Mouse (Mus musculus): ENCODE data around the gene Sncb. TPM values are rescaled to one million over a fixed set of nuclear protein-coding genes. Genes with fewer than 3 reads are reported as not detected.

Gene Sncb
- not detected for polyA plus RNA-seq (2014; fragmentation: Illumina TruSeq; extraction: RNeasy Lipid Tissue Mini Kit (QIAGEN cat#74804); ENCODE audit: low read depth, low replicate concordance)

GRCm38 (mm10) chr13:54766192-54766768, at the start of gene Sncb:
TSS of gene Sncb (minus strand) at chr13:54766595.

GRCm38 (mm10) chr13:54788740-54789560, 22.6 kb upstream of the Sncb start, which contains the start of gene Tspan17:
TSS of gene Tspan17 (plus strand) at chr13:54789377.

GRCm38 (mm10) chr13:54783698-54784097, 17.3 kb upstream of the Sncb start, which contains the start of gene Eif4e1b:
TSS of gene Eif4e1b (plus strand) at chr13:54783998.

GRCm38 (mm10) chr13:54749864-54750411, 16.5 kb downstream of the Sncb start, which contains the start of gene Gprin1:
TSS of gene Gprin1 (minus strand) at chr13:54749874.

Other genes starting within 250 kb of the Sncb start
- 627 TPM for gene 4833439L19Rik, start 201.2 kb downstream of the Sncb start, polyA plus RNA-seq (2014; fragmentation: Illumina TruSeq; extraction: RNeasy Lipid Tissue Mini Kit (QIAGEN cat#74804); ENCODE audit: low read depth, low replicate concordance)
- gene Arl10, start 191.6 kb downstream of the Sncb start, polyA plus RNA-seq (2014; fragmentation: Illumina TruSeq; extraction: RNeasy Lipid Tissue Mini Kit (QIAGEN cat#74804); ENCODE audit: low read depth, low replicate concordance): 1.4 TPM
- gene Nop16, start 176.5 kb downstream of the Sncb start, polyA plus RNA-seq (2014; fragmentation: Illumina TruSeq; extraction: RNeasy Lipid Tissue Mini Kit (QIAGEN cat#74804); ENCODE audit: low read depth, low replicate concordance): 12.3 TPM
- 24.3 TPM for gene Higd2a, start 176.4 kb downstream of the Sncb start, polyA plus RNA-seq (2014; fragmentation: Illumina TruSeq; extraction: RNeasy Lipid Tissue Mini Kit (QIAGEN cat#74804); ENCODE audit: low read depth, low replicate concordance)
- 16.1 TPM for gene Cltb, start 155.3 kb downstream of the Sncb start, polyA plus RNA-seq (2014; fragmentation: Illumina TruSeq; extraction: RNeasy Lipid Tissue Mini Kit (QIAGEN cat#74804); ENCODE audit: low read depth, low replicate concordance)
- 35.6 TPM for gene Faf2, start 144.8 kb downstream of the Sncb start, polyA plus RNA-seq (2014; fragmentation: Illumina TruSeq; extraction: RNeasy Lipid Tissue Mini Kit (QIAGEN cat#74804); ENCODE audit: low read depth, low replicate concordance)
- gene Rnf44, start 72.7 kb downstream of the Sncb start, polyA plus RNA-seq (2014; fragmentation: Illumina TruSeq; extraction: RNeasy Lipid Tissue Mini Kit (QIAGEN cat#74804); ENCODE audit: low read depth, low replicate concordance): 19.1 TPM
- gene Cdhr2, start 65.1 kb downstream of the Sncb start, polyA plus RNA-seq (2014; fragmentation: Illumina TruSeq; extraction: RNeasy Lipid Tissue Mini Kit (QIAGEN cat#74804); ENCODE audit: low read depth, low replicate concordance): 4.4 TPM
- gene Gprin1, start 16.7 kb downstream of the Sncb start, polyA plus RNA-seq (2014; fragmentation: Illumina TruSeq; extraction: RNeasy Lipid Tissue Mini Kit (QIAGEN cat#74804); ENCODE audit: low read depth, low replicate concordance): not detected
- not detected for gene Eif4e1b, start 17.4 kb upstream of the Sncb start, polyA plus RNA-seq (2014; fragmentation: Illumina TruSeq; extraction: RNeasy Lipid Tissue Mini Kit (QIAGEN cat#74804); ENCODE audit: low read depth, low replicate concordance)
- gene Tspan17, start 22.8 kb upstream of the Sncb start, polyA plus RNA-seq (2014; fragmentation: Illumina TruSeq; extraction: RNeasy Lipid Tissue Mini Kit (QIAGEN cat#74804); ENCODE audit: low read depth, low replicate concordance): 1.5 TPM
- not detected for gene Unc5a, start 182.8 kb upstream of the Sncb start, polyA plus RNA-seq (2014; fragmentation: Illumina TruSeq; extraction: RNeasy Lipid Tissue Mini Kit (QIAGEN cat#74804); ENCODE audit: low read depth, low replicate concordance)

Data from kidney, adult 10 weeks (tissue).